Mouse (Mus musculus) gastrocnemius, adult 2 months (tissue): ENCODE data around the gene Susd1. TPM values are rescaled to one million over a fixed set of nuclear protein-coding genes. Genes with fewer than 3 reads are reported as not detected.
A peak's percentile ranks its signal among the peaks of the same experiment; 100 is the strongest.

Experiments
- DNase-seq: peaks from one replicate; pipeline ENCODE4 v3.0.0; 2022
- H3K27ac ChIP-seq: fragments of 200-600 bp; 2 replicates; pipeline ENCODE4 v1.8.1; 2022; ENCODE audit warnings: mild to moderate bottlenecking
- H3K4me3 ChIP-seq: fragments of 200-600 bp; 2 replicates; pipeline ENCODE4 v1.8.1; 2022; ENCODE audit warnings: mild to moderate bottlenecking, moderate library complexity
- CTCF ChIP-seq: fragments of 200-600 bp; IDR thresholded peaks from 2 replicates; pipeline ENCODE4 v1.8.1; 2022; ENCODE audit warnings: antibody characterized with exemption, mild to moderate bottlenecking, moderate library complexity
- intact Hi-C: fragments of 180-260 bp; cut with DNase I; formaldehyde crosslinking; loops from one replicate; pipeline ENCODE4 v1.15.1; 2025
- total RNA-seq, 2 experiments: library from RNA; stranded (reverse); gene quantifications; 2 replicates each; pipeline ENCODE4 v1.2.3; 2021

Gene Susd1
- total RNA-seq, 2 experiments from 2014 or later = 0.43 to 1.0 TPM

- TF ChIP-seq CTCF = no peak
- intact Hi-C loops = loop anchor here (10.0 kb wide), 1 partner anchor 509 kb away; no protein-coding TSS in a partner anchor
- DNase-seq = no peak
- Histone ChIP-seq H3K4me3 (no peak overlapping the region), H3K27ac (no peak overlapping the region)
These were observed 72.2 kb downstream of the Susd1 start for GRCm38 (mm10) chr4:59366206-59366605.

- H3K4me3 ChIP-seq = no peak overlapping the region
- TF ChIP-seq CTCF = no peak
- intact Hi-C loops = loop anchor here (10.0 kb wide), 1 partner anchor 509 kb away; no protein-coding TSS in a partner anchor
- no peak overlapping the region for H3K27ac ChIP-seq
- DNase-seq = no peak
These were observed 72.9 kb downstream of the Susd1 start for GRCm38 (mm10) chr4:59365571-59365970.

GRCm38 (mm10) chr4:59364229-59365173 lies 73.9 kb downstream of the Susd1 start:
- Histone ChIP-seq H3K27ac (no peak overlapping the region), H3K4me3 (no peak overlapping the region)
- DNase-seq = no peak
- TF ChIP-seq CTCF = no peak
- intact Hi-C loops = loop anchor here (10.0 kb wide), 1 partner anchor 510 kb away; no protein-coding TSS in a partner anchor

- no peak for DNase-seq
- intact Hi-C loops = loop anchor here (10.0 kb wide), 1 partner anchor 512 kb away; no protein-coding TSS in a partner anchor
- Histone ChIP-seq H3K27ac (no peak overlapping the region; the same call in 1 of the 2 replicates), H3K4me3 (no peak overlapping the region)
- TF ChIP-seq CTCF = no peak
These were observed 75.4 kb downstream of the Susd1 start for GRCm38 (mm10) chr4:59363041-59363440.

- no peak; the same call in none of the 2 replicates for TF ChIP-seq CTCF
- H3K27ac ChIP-seq = no peak overlapping the region
- intact Hi-C loops = loop anchor here (1.0 to 10.0 kb wide), 2 partner anchors 209 to 514 kb away; no protein-coding TSS in a partner anchor
- DNase-seq = peak; percentile 82
- H3K4me3 ChIP-seq = peak overlapping the region; percentile 54
These were observed 77.7 kb downstream of the Susd1 start for GRCm38 (mm10) chr4:59360704-59361103.

GRCm38 (mm10) chr4:59359921-59360320 lies 78.5 kb downstream of the Susd1 start:
- intact Hi-C loops = loop anchor here (1.0 to 10.0 kb wide), 2 partner anchors 209 to 515 kb away; no protein-coding TSS in a partner anchor
- Histone ChIP-seq H3K4me3 (no peak overlapping the region), H3K27ac (no peak overlapping the region)
- no peak for TF ChIP-seq CTCF
- DNase-seq = no peak

- intact Hi-C loops = no loop called here
- DNase-seq = no peak
- Histone ChIP-seq H3K27ac (no peak overlapping the region), H3K4me3 (no peak overlapping the region)
- no peak for TF ChIP-seq CTCF
These were observed 79.5 kb downstream of the Susd1 start for GRCm38 (mm10) chr4:59358960-59359359.

GRCm38 (mm10) chr4:59355421-59355820 lies 83.0 kb downstream of the Susd1 start:
- H3K27ac ChIP-seq = no peak overlapping the region
- no peak for TF ChIP-seq CTCF
- no peak overlapping the region for H3K4me3 ChIP-seq
- intact Hi-C loops = no loop called here
- no peak for DNase-seq

- DNase-seq = no peak
- TF ChIP-seq CTCF = no peak
- intact Hi-C loops = no loop called here
- Histone ChIP-seq H3K27ac (no peak overlapping the region), H3K4me3 (no peak overlapping the region)
These were observed 83.8 kb downstream of the Susd1 start for GRCm38 (mm10) chr4:59354666-59355065.

- no peak overlapping the region for H3K27ac ChIP-seq
- H3K4me3 ChIP-seq = no peak overlapping the region
- no peak for TF ChIP-seq CTCF
- no peak for DNase-seq
- intact Hi-C loops = no loop called here
These were observed 86.5 kb downstream of the Susd1 start for GRCm38 (mm10) chr4:59351938-59352337.

- DNase-seq = no peak
- TF ChIP-seq CTCF = no peak
- Histone ChIP-seq H3K27ac (no peak overlapping the region), H3K4me3 (no peak overlapping the region)
- intact Hi-C loops = no loop called here
These were observed 88.1 kb downstream of the Susd1 start for GRCm38 (mm10) chr4:59350354-59350753.

- no peak overlapping the region for H3K27ac ChIP-seq
- no peak for DNase-seq
These were observed 88.8 kb downstream of the Susd1 start for GRCm38 (mm10) chr4:59349425-59350185.

More at GRCm38 (mm10) chr4:59349425-59350185, 88.8 kb downstream of the Susd1 start:
- TF ChIP-seq CTCF = no peak
- intact Hi-C loops = no loop called here
- peak overlapping the region; percentile 15; the same call in 1 of the 2 replicates for H3K4me3 ChIP-seq
